Mouse (Mus musculus) CD4-positive, CD25-positive, alpha-beta regulatory T cell, adult 4 months (primary cell): ENCODE data around the gene Elmo3. TPM values are rescaled to one million over a fixed set of nuclear protein-coding genes. Genes with fewer than 3 reads are reported as not detected.

ENCODE experiments used
- ATAC-seq: one replicate; pipeline ENCODE4 v1.8.0; 2017
- polyA plus RNA-seq, 2 experiments: library from polyadenylated mRNA; unstranded; fragments of 100-300 nt; shearing (Covaris generic); gene quantifications; one replicate each; pipeline ENCODE4 v1.2.1; 2017

Gene Elmo3
- 10 to 100 TPM in 1 of 2 experiments, 1 to 10 TPM in 1; 7.4 to 13.5 TPM for polyA plus RNA-seq

DNA sequence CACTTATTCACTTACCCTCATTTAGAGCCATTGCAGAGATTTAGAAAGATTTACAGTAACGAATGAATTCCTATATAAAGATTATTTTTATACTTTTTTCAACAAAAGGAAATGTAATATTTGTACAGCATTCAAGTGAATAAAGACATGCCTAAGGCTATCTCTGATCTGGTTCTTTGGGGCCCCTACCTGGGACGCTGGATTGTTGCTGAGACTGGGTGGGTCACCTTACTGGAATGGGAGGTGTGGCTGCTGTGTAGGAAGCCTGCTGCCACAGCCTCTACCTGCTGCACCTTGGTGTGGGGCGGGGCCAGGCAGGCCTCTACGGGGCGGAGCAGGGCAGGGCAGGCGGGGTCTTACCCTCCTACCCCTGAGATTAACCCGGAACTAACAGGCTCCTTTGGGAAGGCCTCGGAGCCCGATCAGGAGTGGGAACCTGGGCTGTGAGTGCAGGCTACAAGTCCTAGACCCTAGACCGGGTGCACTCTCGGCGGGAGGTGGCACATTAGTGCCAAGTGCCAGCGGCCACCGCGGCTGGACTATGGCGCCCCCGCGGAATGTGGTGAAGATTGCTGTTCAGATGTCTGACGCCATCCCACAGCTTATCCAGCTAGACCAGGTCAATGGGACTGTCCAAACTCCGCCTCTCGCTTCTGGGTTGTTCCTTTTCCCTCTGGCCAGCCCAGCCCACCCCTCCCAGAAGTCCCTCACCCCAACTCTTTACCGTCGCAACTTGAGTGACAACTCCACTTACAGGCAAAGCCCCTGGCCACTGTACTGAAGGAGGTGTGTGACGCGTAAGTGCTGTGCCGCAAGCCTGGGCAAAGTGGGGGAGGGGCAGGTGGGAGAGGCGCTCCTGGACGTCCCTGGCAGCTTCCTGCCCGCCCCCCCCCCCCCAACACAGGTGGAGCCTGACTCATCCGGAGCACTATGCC is at the start of gene Elmo3:
TSS of gene Elmo3 (plus strand) at position 391 of the 935 bp plus-strand sequence.
- ATAC-seq = peak; percentile 46

DNA sequence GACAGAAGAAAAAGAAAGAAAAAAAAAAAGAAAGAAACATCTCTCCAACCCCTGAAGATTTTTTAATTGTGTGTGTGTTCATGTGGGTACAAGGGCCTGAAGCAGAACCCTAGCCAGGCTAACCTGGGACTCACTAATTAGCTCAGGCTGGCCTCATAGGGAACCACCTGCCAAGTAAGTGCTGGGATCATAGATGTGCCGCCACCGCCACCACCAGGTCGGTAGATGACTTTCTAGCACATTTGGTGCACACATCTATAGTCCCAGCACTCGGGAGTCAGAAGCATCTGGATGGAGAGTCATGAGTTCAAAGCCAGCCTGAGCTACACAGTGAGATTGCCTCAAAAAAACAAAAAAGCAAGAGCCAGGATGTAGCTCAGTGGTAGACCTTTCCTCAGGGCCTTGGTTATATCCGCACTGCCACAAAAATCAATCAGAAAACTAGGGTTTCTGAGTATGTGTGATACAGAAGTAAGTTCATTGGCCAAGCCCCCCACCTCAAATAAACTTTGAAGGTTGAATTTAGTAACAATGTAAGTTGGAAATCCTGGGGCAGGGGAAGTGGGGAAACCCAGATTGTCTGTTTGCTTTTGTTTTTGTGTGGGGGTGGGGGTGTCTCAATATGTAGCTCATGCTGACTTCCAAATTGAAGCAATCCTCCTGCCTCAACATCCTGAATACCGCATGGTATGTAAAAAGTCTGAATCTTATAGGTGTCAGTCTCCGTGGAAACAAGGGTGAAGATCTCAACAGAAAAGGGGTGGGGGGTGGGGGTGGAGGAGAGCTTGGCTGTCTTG is 47.9 kb upstream of the Elmo3 start:
- no peak for ATAC-seq

DNA sequence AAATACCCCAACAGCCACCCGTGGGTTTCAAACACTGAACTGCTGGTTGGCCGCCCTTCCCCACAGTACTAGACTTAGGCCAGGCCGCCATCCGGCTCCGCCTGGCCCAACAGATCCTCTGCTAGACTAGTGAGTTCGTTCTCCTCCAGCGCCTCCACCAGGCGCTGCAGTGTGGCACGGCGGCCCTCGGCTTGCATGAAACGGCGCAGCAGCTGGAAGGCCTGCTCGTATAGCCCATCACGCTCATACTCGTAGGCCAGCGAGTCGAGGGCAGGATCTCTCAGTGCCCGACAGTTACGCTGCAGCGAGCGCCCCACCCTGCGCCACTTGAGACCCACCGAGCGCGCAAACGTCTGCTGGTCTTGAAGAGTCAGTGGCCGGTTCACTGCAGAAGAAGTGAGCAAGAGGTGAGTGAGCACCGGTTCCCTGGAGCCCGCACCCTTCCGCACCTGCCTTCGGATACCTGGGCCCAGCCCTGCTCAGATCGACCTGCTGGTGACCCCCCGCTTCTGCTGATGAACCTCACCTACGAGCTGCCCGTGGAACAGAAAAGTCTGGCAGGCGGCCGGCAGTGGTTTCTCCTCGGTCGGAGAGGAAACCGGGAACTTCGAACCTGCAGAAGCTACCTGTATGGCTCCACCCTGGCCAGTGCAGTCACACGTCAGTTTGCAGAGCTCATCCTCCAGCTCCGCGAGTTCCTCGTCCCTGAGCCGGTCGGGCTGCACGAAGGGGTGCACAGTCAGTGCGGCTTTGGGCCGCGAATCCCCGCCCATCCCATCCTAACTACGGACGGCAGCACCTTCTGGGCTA is 46.3 kb upstream of the Elmo3 start:
- ATAC-seq = no peak

DNA sequence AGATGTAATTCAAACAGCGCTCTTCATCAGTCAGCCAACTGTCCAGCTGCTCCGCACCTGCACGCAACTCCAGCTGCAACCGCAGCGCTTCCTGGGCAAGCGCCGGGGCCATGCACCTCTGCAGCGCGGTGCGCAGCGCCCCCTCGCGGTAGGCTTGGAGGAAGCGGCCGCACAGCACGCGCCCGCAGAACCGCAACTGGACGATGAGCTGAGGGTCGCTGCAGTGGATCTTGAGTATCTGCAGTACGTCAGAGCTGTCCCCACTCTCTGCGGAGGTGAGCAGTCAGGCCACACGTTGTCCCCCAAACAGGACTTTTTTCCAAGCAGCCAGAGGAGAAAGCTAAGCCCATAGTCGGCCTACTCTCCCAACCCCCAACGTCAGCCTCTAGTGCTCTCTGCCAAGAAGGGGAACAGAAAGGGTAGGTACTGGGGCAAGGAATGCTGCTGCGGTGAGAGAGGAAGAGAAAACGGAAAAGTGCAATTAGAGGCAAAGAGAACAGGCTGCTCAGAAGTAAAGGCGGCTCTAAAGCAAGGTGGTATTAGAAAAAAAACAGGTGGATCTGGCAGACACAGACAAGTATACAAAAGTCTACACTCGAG is 45.6 kb upstream of the Elmo3 start:
- peak; percentile 38 for ATAC-seq

DNA sequence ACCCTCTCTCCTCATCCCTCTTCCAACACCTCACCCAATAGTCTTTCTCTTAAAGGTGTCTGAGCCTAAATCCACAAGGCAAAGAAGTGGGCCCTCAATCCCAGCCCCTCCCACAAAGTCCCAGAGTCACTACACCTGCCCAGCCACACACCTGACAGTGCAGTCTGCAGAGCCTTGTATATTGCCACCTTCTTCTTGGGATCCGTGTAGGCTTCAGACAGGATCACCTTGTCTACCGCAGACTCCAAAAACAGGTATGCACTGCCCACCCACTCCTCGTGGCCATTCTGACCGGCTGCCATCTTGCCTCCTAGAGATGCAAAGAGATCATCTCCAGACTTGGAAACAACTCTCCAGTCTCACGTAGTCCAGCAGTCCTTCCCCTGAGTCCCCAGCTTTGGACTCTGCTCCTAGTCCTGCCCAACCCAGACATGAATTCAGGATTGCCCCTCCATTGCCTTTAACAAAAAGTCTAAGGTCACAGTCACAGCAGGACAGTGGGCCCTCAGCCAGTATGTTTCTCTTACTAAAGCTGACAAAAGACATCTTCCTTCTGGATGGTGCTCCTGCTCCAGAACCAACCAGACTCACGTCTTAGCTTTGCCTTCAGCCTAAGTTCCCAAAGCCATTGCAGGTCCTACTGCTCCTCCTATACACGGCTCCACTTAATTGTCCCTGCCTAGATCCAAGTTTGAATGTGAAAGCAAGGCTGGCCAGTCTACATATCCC is 44.9 kb upstream of the Elmo3 start:
- no peak for ATAC-seq

DNA sequence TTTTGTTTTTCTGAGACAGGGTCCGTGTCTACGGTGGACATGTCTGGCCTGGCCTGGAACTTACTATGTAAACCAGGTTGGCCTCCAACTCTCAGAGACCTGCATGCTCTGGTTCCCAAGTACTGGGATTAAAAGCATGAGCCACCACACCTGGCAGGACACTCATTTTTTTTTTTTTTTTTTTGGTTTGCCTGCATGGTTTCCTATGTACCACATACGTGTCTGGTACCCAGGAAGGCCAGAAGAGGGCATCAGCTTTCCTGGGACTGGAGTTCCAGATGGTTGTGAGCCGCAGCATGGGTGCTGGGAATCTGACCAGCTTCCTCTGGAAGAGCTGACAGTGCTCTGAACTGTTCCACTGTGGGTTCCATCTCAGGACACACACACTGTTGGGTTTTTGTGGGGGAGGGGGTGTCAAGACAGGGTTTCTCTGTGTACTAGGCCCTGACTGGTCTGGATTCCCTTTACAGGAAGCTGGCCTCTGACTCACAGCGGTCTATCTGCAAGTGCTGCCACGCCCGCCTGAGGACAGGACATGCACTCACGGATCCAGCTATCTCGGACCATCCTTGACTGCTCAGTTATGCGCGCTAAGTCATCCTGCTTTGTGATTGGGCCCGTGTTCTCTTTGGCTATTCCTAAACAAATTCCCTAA is 43.9 kb upstream of the Elmo3 start:
- no peak for ATAC-seq

DNA sequence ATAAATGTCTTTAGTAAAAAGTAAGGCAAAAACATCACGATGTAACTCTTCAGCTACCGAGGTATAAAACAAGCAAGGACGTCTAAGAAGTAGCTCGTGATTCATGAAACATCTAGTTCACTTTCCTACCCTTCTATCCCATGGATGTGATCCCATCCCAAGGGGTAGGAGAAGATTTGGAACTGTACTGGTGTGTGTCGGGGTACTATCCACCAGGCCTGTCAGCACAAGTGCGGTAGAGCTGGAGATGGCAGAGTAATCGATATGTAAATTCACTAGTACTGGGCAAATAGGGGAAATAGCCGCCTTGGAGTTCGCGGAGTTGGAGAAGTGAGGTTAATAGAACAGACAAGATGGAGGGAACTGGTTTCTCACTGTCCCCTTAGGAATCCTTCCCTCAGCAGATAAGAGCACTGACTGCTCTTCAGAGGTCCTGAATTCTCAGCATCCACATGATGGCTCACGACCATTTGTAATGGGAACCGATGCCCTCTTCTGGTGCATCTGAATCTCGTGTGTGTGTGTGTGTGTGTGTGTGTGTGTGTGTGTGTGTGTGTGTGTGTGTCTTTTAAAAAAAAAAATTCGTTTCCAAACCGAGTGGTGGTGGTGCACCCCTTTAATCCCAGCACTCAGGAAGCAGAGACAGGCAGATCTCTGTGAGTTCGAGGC is 42.0 kb upstream of the Elmo3 start:
- ATAC-seq = no peak

DNA sequence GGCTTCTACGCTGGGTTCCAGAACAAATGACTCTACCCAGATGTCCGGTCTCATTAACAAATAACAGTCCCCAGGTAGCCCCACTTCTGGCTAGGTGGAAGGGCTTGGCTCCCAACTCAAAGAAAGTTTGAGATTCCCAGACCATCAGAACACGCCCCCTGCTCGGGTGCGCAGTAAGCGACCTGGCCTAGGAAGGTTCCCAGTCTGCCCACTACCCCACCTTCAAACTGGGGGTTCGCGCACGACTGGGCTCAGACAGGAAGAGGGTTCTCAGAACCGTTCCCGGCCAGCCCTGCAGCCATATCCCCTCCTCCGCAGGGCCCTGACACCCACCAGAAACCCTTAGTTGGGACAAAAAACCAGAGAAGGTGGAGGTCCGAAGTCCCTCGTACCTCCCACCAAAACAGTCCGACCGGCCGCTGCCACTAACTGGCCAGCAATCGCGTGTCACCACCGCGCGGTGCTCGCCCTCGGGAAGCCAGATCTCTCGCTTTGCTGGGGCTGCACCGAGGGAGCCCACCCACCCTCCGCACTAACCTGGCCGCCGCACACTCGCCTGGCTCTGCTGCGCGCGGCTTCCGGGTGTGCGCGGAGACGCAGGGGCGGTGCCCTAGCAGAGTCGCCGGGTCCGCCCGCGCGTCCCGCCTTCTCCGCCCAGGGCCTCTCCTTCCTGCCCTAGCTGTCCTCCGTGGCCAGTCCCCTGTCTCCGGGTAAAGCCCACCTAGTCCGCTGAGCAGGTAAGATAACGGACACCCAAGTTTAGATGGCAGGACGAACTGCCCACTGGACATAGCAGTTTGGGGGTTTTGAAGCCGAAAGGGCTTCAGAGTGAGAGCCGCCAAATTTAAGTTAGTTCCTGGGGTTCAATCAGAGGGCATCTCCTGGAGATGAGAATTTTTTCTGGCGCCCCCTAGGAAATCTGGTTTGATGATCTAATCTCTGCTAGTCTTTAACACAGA is 41.1 kb upstream of the Elmo3 start, which contains the start of the genes Tradd and Fbxl8:
TSS of gene Tradd (minus strand) at position 586 of the 959 bp plus-strand sequence.
TSS of gene Fbxl8 (plus strand) at position 625 of the 959 bp plus-strand sequence.
- ATAC-seq = peak; percentile 72

DNA sequence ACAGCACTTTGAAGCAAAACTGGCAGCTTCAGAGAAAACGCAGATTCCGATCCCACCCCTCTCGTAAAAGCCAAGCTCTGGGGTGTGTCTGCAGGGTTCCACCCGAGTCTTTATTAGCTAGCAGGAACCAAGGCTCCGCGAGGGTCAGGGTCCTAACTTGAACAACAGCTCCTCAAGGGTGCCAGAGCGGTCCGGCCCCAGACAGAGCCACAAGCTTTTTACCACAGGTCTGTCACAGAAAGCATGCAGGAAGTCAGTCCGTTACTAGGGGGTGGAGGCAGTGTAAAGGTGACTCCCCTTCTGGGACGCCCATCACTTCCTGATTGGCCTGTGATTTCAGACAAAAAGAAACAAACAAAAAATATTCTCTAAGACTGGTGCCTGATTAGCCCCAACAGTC is 40.3 kb upstream of the Elmo3 start:
- ATAC-seq = peak; percentile 78

DNA sequence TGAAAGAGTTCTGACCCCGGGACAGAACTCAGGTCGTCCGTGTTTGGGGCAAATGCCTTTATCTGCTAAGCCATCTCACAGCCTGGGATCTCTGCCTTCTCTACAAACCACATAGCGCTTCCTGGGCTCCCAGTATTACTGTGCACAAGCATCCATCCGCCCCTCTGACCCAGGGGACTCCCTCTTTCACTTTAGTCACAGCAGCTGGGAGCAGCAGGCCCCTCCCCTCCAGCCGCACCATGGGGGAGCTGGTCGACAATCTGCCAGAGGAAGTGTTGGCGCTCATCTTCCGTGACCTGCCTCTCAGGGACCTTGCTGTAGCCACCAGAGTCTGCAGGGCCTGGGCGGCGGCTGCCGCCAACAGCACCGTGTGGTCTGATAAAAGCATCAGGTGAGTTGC is 38.6 kb upstream of the Elmo3 start:
- ATAC-seq = peak; percentile 36

DNA sequence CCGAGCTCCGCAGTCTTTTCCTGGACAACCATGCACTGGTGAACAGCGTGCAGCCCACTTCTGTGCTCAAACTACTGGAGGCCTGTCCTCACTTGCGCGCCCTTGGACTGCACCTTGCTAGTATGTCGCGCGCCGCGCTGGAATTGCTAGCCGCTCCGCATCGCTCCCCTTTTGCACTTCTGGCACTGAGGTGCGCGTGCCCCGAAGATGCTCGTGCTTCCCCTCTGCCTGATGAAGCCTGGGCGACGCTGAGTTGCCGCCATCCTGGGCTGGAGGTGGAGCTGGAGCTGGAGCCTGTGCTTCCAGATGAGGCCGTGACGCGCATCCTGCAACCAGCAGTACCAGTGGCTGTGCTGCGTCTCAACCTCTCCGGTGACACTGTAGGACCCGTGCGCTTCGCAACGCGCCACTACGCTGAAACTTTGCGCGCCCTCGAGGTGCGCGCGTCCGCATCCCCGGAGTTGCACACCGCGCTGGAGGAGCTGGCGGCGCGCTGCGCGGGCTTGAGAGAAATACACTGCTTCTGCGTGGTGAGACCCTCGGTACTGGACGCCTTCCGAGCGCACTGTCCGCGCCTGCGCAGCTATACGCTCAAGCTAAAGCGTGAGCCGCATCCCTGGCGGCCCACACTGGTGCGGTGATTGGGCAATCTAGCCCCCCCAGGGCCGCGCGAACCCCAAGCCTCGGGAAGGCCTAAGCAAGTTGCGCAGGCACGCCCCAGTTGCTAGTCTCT is 36.9 kb upstream of the Elmo3 start:
- no peak for ATAC-seq

DNA sequence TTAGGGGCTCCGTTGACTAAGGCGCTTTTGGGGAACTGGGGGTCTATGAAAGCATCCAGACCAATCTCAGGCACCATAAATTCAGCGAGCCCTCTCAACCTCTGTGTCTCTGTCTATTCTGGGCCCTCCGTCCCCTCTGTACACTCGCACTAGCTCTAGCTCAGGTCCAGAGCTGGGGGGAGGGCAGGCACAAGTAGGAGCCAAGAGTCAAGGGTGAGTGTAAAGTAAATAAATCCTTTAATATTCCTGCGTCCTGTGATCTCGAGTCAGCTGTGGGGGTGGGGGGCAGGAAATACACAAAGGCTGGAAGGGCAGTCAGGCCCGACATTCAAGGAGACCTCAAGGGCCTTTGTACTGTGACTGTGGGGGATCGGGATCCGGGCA is 36.3 kb upstream of the Elmo3 start:
- no peak for ATAC-seq

DNA sequence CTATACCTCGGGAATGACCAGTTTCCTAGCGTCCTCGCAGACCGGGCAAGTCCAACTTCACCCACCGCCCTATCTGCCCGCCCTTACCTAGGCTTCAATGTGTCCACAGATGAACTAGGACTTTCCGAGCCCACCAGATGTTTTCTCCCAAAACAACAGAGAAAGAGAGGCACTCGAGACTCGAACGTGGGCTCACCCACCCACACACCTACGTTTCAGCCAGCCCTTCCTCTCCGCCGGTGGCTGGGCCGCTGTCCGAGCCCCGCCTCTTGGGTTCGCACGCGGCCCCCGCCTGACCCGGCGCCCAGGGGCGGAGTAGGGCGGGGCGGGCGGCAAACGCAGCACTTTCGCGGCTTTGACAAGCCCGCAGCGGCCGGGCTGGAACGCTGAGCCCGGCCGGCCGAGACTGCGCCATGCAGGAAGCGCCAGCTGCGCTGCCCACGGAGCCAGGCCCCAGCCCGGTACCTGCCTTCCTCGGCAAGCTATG is 35.9 kb upstream of the Elmo3 start, which contains the start of gene Hsf4:
TSS of gene Hsf4 (plus strand) at position 341 of the 487 bp plus-strand sequence.
- ATAC-seq = no peak

DNA sequence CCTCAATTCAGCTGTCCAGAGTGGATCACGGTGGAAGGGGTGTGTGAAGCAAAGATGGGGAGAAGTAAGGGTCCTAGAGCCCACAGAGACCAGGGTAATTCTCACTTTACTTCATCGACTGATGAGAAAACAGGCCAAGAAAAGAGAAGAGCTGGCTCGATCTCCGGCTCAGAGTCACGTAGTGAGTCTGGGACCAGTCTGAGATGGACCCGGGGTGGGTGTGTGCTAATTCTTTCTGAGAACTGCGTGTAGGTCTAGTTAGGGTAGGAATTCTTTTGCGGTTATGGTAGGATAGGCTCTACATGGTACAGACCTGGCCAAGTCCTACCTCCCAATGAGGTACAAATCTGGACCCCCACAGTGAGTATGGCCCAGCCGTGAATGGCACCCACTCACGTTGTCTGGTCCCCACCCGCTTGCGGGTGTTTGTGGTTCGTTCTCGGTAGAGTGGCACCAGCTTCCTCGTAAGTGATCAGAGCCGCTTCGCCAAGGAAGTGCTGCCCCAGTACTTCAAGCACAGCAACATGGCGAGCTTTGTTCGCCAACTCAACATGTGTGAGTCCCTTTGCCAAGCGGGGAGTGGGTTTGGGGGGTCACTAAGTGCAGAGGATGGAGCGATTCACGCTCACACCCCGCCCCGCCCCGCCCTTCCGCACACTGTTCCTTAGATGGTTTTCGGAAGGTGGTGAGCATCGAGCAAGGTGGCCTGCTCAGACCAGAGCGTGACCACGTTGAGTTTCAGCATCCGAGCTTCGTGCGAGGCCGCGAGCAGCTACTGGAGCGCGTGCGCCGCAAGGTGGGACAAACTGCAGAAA is 35.1 kb upstream of the Elmo3 start:
- ATAC-seq = no peak

DNA sequence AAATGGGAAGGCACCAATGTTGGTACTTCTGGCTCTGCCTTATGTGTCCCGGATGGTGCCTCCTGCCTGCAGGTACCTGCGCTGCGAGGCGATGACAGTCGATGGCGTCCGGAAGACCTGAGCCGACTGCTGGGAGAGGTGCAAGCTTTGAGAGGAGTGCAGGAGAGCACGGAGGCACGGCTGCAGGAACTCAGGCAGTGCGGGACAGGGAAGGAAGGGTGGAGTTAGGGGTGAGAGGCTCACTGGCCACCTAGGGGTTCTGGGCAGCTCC is 34.5 kb upstream of the Elmo3 start:
- no peak for ATAC-seq

DNA sequence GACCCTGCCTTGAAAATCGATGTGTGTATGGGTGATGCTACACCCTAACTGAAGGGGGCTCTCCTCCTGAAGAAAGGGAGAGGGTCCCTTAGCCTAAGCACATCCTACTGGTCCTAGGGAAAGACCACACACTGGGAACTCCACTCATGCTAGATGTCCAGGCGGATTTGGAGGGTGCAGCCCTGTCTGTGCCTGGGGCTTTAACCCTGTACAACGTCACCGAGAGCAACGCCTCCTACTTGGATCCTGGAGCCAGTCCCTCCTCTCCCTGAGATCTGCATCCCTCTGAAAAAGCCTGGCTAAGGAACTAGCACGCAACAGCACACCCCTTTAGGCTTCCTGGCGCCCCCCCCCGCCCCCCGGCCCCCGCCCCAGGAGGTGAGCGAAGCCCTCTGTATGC is 30.0 kb upstream of the Elmo3 start:
- ATAC-seq = no peak

DNA sequence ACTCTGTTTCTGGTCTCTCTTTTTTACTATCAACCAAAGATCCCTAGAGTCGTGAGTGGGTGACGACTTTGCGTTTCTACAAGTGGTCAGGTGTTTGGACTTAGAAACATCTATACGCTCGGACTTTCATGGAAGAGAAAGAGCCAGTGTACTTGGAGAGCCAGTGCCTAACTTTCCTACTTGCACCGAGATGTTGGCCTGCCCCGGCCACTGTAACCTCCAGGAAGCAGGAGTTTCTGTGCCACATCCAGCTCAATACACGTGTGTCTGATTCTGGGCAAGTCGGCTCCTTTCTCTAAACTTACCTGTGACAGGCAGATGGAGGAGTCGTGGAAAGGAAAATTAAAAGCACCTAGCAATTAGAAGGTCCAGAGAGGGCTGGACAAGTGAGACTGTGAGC is 29.6 kb upstream of the Elmo3 start, which contains the start of gene Nol3:
TSS of gene Nol3 (plus strand) at position 301 of the 400 bp plus-strand sequence.
- ATAC-seq = no peak
